Mouse (Mus musculus) MEL (cell line): ENCODE measurements around the gene Tgm5.

Experiments
- CTCF ChIP-seq, 3 experiments: IDR thresholded peaks in 2 of 3; conservative IDR thresholded peaks in 1 of 3; 2 replicates each; pipeline ENCODE4 v1.5.1; 2011 to 2012; ENCODE audit warnings: low read length in 3 of 3, low read depth in 2 of 3, mild to moderate bottlenecking in 2 of 3, improper control_type of control experiment in 1 of 3, inconsistent platforms in 1 of 3, mixed read lengths in 1 of 3, moderate library complexity in 1 of 3; ENCODE audit not compliant: control insufficient read depth in 1 of 3, insufficient read depth in 1 of 3, poor library complexity in 1 of 3, severe bottlenecking in 1 of 3
- ETS1 ChIP-seq: IDR thresholded peaks from 2 replicates; pipeline ENCODE4 v1.6.1; 2012; ENCODE audit warnings: low read depth, mild to moderate bottlenecking, inconsistent platforms, low read length, improper control_type of control experiment, moderate library complexity
- ZKSCAN1 ChIP-seq: IDR thresholded peaks from 2 replicates; pipeline ENCODE4 v1.6.1; 2012; ENCODE audit warnings: low read depth, mild to moderate bottlenecking, inconsistent platforms, low read length, improper control_type of control experiment, moderate library complexity

DNA sequence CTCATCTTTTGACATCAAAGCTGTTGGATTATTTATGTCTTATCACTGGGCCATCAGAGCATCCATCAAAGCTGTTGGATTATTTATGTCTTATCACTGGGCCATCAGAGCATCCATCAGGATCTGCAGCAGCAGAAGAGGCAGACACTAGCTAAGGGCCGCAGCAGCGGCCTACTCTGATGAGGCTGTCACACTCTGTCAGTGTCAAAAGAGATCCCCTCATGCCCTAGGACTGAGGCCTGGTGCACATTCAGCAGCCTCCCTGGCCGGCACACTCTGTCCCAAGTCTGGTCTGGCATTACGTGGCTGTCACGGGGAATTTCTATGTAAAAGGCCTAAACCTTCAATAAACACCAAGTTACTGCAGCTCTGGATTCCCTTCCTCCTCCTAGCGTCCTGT, 16.1 kb downstream of the Tgm5 start:
- TF ChIP-seq ETS1 (no peak), CTCF (IDR thresholded peaks at IDR 0.05 in 2 of 3, conservative IDR thresholded peaks at IDR 0.05 in 1 of 3; ENCODE audit: control insufficient read depth in 1 of 3, insufficient read depth in 1 of 3, low read depth in 2 of 3, low read length in 3 of 3, poor library complexity in 1 of 3, severe bottlenecking in 1 of 3) (no peak), ZKSCAN1 (no peak)
